Mouse (Mus musculus) kidney, postnatal 0 days (tissue): ENCODE data around the gene Pofut1. TPM values are rescaled to one million over a fixed set of nuclear protein-coding genes. Genes with fewer than 3 reads are reported as not detected.

Experiments
- ATAC-seq: fragments of 200-750 bp; cut with Nextera tagmentation; replicated peaks from 2 replicates; pipeline ENCODE4 v1.8.0; 2017; ENCODE audit warnings: low read depth, moderate number of reproducible peaks, moderate TSS enrichment, moderate library complexity; ENCODE audit not compliant: low FRiP score
- DNase-seq: peaks from one replicate; pipeline ENCODE4 v3.0.0-alpha.2; 2016; ENCODE audit warnings: low spot score
- H3K27ac ChIP-seq: fragments of 300-500 bp; sonication (generic); 2 replicates; pipeline ENCODE4 v1.5.1; 2014; ENCODE audit warnings: mild to moderate bottlenecking
- H3K27me3 ChIP-seq: fragments of 300-500 bp; sonication (generic); 2 replicates; pipeline ENCODE4 v1.6.1; 2014; ENCODE audit warnings: low read length, mixed read lengths; ENCODE audit not compliant: insufficient read depth
- H3K36me3 ChIP-seq: fragments of 300-500 bp; sonication (generic); 2 replicates; pipeline ENCODE4 v1.6.1; 2014; ENCODE audit warnings: low read length, mixed read lengths; ENCODE audit not compliant: insufficient read depth
- H3K4me1 ChIP-seq: fragments of 300-500 bp; sonication (generic); replicated peaks from 2 replicates; pipeline ENCODE4 v1.6.1; 2014; ENCODE audit warnings: antibody characterized with exemption, low read length, mixed read lengths; ENCODE audit not compliant: insufficient read depth
- H3K4me2 ChIP-seq: fragments of 300-500 bp; sonication (generic); 2 replicates; pipeline ENCODE4 v1.6.1; 2014; ENCODE audit warnings: mild to moderate bottlenecking, low read length, moderate library complexity, mixed read lengths
- H3K4me3 ChIP-seq: fragments of 300-500 bp; sonication (generic); replicated peaks from 2 replicates; pipeline ENCODE4 v1.5.1; 2014; ENCODE audit warnings: low read depth, low read length
- H3K9ac ChIP-seq: fragments of 300-500 bp; sonication (generic); 2 replicates; pipeline ENCODE4 v1.6.1; 2014; ENCODE audit warnings: low read depth, low read length
- H3K9me3 ChIP-seq: fragments of 300-500 bp; sonication (generic); replicated peaks from 2 replicates; pipeline ENCODE4 v1.6.1; 2016; ENCODE audit warnings: low read length, inconsistent platforms, mixed read lengths
- CTCF ChIP-seq: IDR thresholded peaks from 2 replicates; pipeline ENCODE4 v1.5.1; 2016; ENCODE audit warnings: antibody characterized with exemption, low read depth, mild to moderate bottlenecking, moderate library complexity
- WGBS: fragments of 180-500 bp; shearing (Covaris S2); extraction: QIAGEN DNeasy Blood & Tissue Kit; methylation state at CpG from one replicate; pipeline ENCODE4 v1.1.7; 2014; 5-methylcytosine and 5-hydroxymethylcytosine counted together
- polyA plus RNA-seq: library from polyadenylated mRNA; unstranded; fragments of >200 nt; fragmentation: Nextera tagmentation; extraction: Ambion mirVana; gene quantifications from 2 replicates; pipeline ENCODE4 v1.2.1, GENCODE M21; 2015

The Pofut1 gene
- polyA plus RNA-seq, 1 experiment from 2014 or later = 3.6 TPM

GRCm38 (mm10) chr2:153240701-153241235 is 565 bp upstream of the Pofut1 start:
- ATAC-seq (peak; percentile 53; the same call in 1 of the 2 replicates), DNase-seq (peak; percentile 45)
- Histone ChIP-seq H3K4me3 (peak overlapping the region; percentile 99), H3K27ac (peak overlapping the region; percentile 95), H3K4me1 (peaks cover 15% of the 10 kb centered on the region; the same call in 1 of the 2 replicates), H3K9ac (peak overlapping the region; percentile 99), H3K4me2 (peak overlapping the region; percentile 90), H3K27me3 (no peaks in the 10 kb centered on the region), H3K36me3 (no peaks in the 10 kb centered on the region), H3K9me3 (no peaks in the 10 kb centered on the region)
- TF ChIP-seq CTCF = no peak
- under 1% methylated on average over 30 of the region's 33 CpGs for WGBS

GRCm38 (mm10) chr2:153242156-153242555 is 823 bp downstream of the Pofut1 start:
- H3K4me1 ChIP-seq = peaks cover 15% of the 10 kb centered on the region; the same call in 1 of the 2 replicates
- TF ChIP-seq CTCF = no peak
- 55% methylated on average over 6 of the region's 6 CpGs for WGBS
- H3K9me3 ChIP-seq = no peaks in the 10 kb centered on the region
- H3K4me3 ChIP-seq = peak overlapping the region; percentile 99
- H3K4me2 ChIP-seq = peak overlapping the region; percentile 90
- peak overlapping the region; percentile 99 for H3K9ac ChIP-seq
- no peaks in the 10 kb centered on the region for H3K27me3 ChIP-seq
- ATAC-seq (no peak), DNase-seq (no peak)
- H3K27ac ChIP-seq = 0 out of 2 replicates have a peak overlapping the region, but pooled peaks have one; percentile 95
- no peaks in the 10 kb centered on the region for H3K36me3 ChIP-seq

- WGBS = 83% methylated on average over 5 of the region's 5 CpGs
- DNase-seq = no peak
- Histone ChIP-seq H3K27ac (no peak overlapping the region), H3K4me2 (no peak overlapping the region), H3K4me1 (no peaks in the 10 kb centered on the region), H3K27me3 (no peaks in the 10 kb centered on the region), H3K9me3 (no peaks in the 10 kb centered on the region), H3K36me3 (peaks cover 17% of the 10 kb centered on the region), H3K9ac (no peak overlapping the region), H3K4me3 (no peak overlapping the region)
- no peak for TF ChIP-seq CTCF
- ATAC-seq = no peak
These were observed 8.4 kb downstream of the Pofut1 start for GRCm38 (mm10) chr2:153249751-153250150.

GRCm38 (mm10) chr2:153256604-153257003 is 15.3 kb downstream of the Pofut1 start:
- TF ChIP-seq CTCF = no peak
- 92% methylated on average over 2 of the region's 2 CpGs for WGBS
- no peak for DNase-seq

GRCm38 (mm10) chr2:153259030-153259863 is 17.9 kb downstream of the Pofut1 start:
- no peaks in the 10 kb centered on the region for H3K4me1 ChIP-seq
- H3K36me3 ChIP-seq = peaks cover 26% of the 10 kb centered on the region
- DNase-seq (peak; percentile 25), ATAC-seq (no peak)
- H3K9ac ChIP-seq = no peak overlapping the region
- TF ChIP-seq CTCF = no peak
- no peak overlapping the region for H3K4me3 ChIP-seq
- WGBS = 64% methylated on average over 12 of the region's 12 CpGs
- no peak overlapping the region for H3K27ac ChIP-seq
- H3K4me2 ChIP-seq = no peak overlapping the region
- no peaks in the 10 kb centered on the region for H3K27me3 ChIP-seq
- no peaks in the 10 kb centered on the region for H3K9me3 ChIP-seq

More at GRCm38 (mm10) chr2:153256604-153257003, 15.3 kb downstream of the Pofut1 start:
- no peak for ATAC-seq
- Histone ChIP-seq H3K4me3 (no peak overlapping the region), H3K9ac (no peak overlapping the region), H3K27me3 (no peaks in the 10 kb centered on the region), H3K9me3 (no peaks in the 10 kb centered on the region), H3K27ac (no peak overlapping the region), H3K36me3 (peaks cover 13% of the 10 kb centered on the region), H3K4me2 (no peak overlapping the region), H3K4me1 (no peaks in the 10 kb centered on the region)

GRCm38 (mm10) chr2:153259864-153260674 is 18.7 kb downstream of the Pofut1 start:
- H3K27ac ChIP-seq = no peak overlapping the region
- TF ChIP-seq CTCF = no peak
- no peak overlapping the region for H3K4me2 ChIP-seq
- peaks cover 30% of the 10 kb centered on the region for H3K36me3 ChIP-seq
- H3K9me3 ChIP-seq = no peaks in the 10 kb centered on the region
- no peaks in the 10 kb centered on the region for H3K27me3 ChIP-seq
- ATAC-seq = no peak
- no peak overlapping the region for H3K9ac ChIP-seq
- no peak overlapping the region for H3K4me3 ChIP-seq
- DNase-seq = no peak
- H3K4me1 ChIP-seq = no peaks in the 10 kb centered on the region
- WGBS = 64% methylated on average over 3 of the region's 3 CpGs
